Mouse (Mus musculus): ENCODE results near the gene Armc7.

DNA sequence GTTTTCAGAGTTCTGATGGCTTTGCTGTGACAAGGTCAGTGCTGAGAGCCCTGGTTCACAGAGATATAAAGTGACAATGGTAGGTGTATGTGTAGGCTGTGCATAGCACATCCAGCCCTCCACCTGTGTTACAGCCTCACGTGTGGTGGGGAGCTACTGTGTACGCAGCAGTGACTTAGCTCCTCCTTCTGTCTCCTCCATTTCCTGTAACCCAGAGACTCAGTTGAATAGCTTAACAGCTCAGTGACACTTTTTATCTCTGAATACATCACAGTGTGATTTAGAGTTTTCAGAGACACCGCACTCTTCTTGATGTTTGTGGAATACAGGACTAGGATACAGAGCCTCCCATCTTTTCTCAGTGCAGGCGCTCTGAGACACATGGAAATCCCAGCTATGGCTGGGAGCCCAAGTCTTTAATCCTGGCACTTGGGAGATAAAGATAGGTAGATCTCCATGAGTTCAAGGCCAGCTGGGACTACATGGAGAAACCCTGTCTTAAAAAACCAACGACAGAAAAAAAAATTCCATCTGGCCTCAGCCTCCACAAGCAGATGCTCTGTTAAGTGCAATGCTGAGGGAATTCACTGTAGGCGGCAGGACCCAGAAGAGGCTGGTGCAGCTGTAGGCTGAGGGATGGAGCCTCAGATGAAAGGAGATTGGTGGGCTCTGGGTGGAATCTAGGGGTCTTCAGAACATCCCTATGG, 6.2 kb downstream of the Armc7 start:
- TF ChIP-seq CTCF (IDR thresholded peaks at IDR 0.05; ENCODE audit: insufficient read depth, low read length) (no peak), POLR2A (IDR thresholded peaks at IDR 0.05; ENCODE audit: borderline replicate concordance, extremely low read depth, low read depth, low read length) (no peak)
